Mouse (Mus musculus): ENCODE measurements around the gene Ccdc124.

Gene Ccdc124

GRCm38 (mm10) chr8:70868559-70869198 lies 5.1 kb downstream of the Ccdc124 start:
- peak; percentile 89 for DNase-seq

- DNase-seq: no peak
Measured at GRCm38 (mm10) chr8:70866566-70866965, 7.2 kb downstream of the Ccdc124 start.

- peak; percentile 32 for DNase-seq
Measured at GRCm38 (mm10) chr8:70866001-70866520, 7.7 kb downstream of the Ccdc124 start.

GRCm38 (mm10) chr8:70865350-70866000 lies 8.3 kb downstream of the Ccdc124 start:
- DNase-seq: peak; percentile 98

GRCm38 (mm10) chr8:70864712-70865221 lies 9.0 kb downstream of the Ccdc124 start:
- DNase-seq: peak; percentile 8

- peak; percentile 34 for DNase-seq
Measured at GRCm38 (mm10) chr8:70863956-70864711, 9.6 kb downstream of the Ccdc124 start.

GRCm38 (mm10) chr8:70862824-70863641 lies 10.7 kb downstream of the Ccdc124 start, which contains the start of gene Kcnn1:
Kcnn1 (minus strand) TSS chr8:70863258.
- DNase-seq: peak; percentile 4

- no peak for DNase-seq
Measured at GRCm38 (mm10) chr8:70857516-70857915, 16.2 kb downstream of the Ccdc124 start.

GRCm38 (mm10) chr8:70856541-70857197 lies 17.1 kb downstream of the Ccdc124 start:
- peak; percentile 84 for DNase-seq

GRCm38 (mm10) chr8:70856028-70856427 lies 17.7 kb downstream of the Ccdc124 start:
- DNase-seq: no peak

- no peak for DNase-seq
Measured at GRCm38 (mm10) chr8:70853863-70854262, 19.9 kb downstream of the Ccdc124 start.

GRCm38 (mm10) chr8:70852595-70853231 lies 21.0 kb downstream of the Ccdc124 start:
- peak; percentile 4 for DNase-seq

- DNase-seq: no peak
Measured at GRCm38 (mm10) chr8:70851837-70852236, 21.9 kb downstream of the Ccdc124 start.

GRCm38 (mm10) chr8:70850947-70851346 lies 22.8 kb downstream of the Ccdc124 start:
- no peak for DNase-seq

- no peak for DNase-seq
Measured at GRCm38 (mm10) chr8:70850132-70850845, 23.4 kb downstream of the Ccdc124 start.

GRCm38 (mm10) chr8:70849333-70849990 lies 24.3 kb downstream of the Ccdc124 start:
- no peak for DNase-seq

- DNase-seq: peak; percentile 64
Measured at GRCm38 (mm10) chr8:70846371-70847154, 27.2 kb downstream of the Ccdc124 start.

GRCm38 (mm10) chr8:70845108-70845507 lies 28.6 kb downstream of the Ccdc124 start:
- no peak for DNase-seq

- peak; percentile 96 for DNase-seq
Measured at GRCm38 (mm10) chr8:70844523-70844922, 29.2 kb downstream of the Ccdc124 start.
